Comparison of ENCODE assay signal across 12 mouse cellular contexts in genomic region chr7:133954111-133955091, GRCm38 (mm10).
DNase-seq lines count a peak whose midpoint lies in the region; ATAC-seq lines count a peak whose summit lies in the region.
"Had no signal": no experiment of that assay in that cellular context is flagged by ENCODE, and none has a peak within 500 bp of the region (broad histone marks: within the 10 kb centered on the region; RNA-seq: fewer than 3 reads in every experiment).

No protein-coding gene starts in this region.

- peaks cover 47% of the 10 kb centered on the region for H3K4me1 ChIP-seq in heart, embryonic 12.5 days (replicated peaks)
- peaks cover 13% of the 10 kb centered on the region for H3K4me1 ChIP-seq in lung, embryonic 16.5 days (replicated peaks; ENCODE audit: control insufficient read depth, insufficient read depth, low read length)
- 0 out of 2 replicates have a peak, but pooled peaks cover 4% of the 10 kb centered on the region for H3K4me1 ChIP-seq in stomach, embryonic 16.5 days (ENCODE audit: control insufficient read depth, insufficient read depth, low read length)
- no peaks in the 10 kb centered on the region for H3K4me1 ChIP-seq in midbrain, embryonic 11.5 days (ENCODE audit: control insufficient read depth, insufficient read depth, low read length)
- H3K4me1 ChIP-seq: megakaryocyte, embryonic 14.5 days had no signal

- H3K4me3 ChIP-seq in heart, embryonic 12.5 days = no peak overlapping the region
- no peak overlapping the region for H3K4me3 ChIP-seq in lung, embryonic 16.5 days (ENCODE audit: low read length)
- no peak overlapping the region for H3K4me3 ChIP-seq in stomach, embryonic 16.5 days (replicated peaks; ENCODE audit: low read length)
- no peak overlapping the region for H3K4me3 ChIP-seq in midbrain, embryonic 11.5 days (ENCODE audit: low read depth, low read length)
- H3K4me3 ChIP-seq: hindbrain, embryonic 12.5 days; megakaryocyte, embryonic 14.5 days had no signal

- 52% methylated on average over 9 of the region's 9 CpGs for WGBS in heart, embryonic 12.5 days
- WGBS in lung, embryonic 16.5 days = 39% methylated on average over 9 of the region's 9 CpGs
- WGBS in stomach, embryonic 16.5 days = 33% methylated on average over 9 of the region's 9 CpGs
- 62% methylated on average over 9 of the region's 9 CpGs for WGBS in midbrain, embryonic 11.5 days

- ATAC-seq in heart, embryonic 12.5 days (ENCODE audit: insufficient number of reproducible peaks, low FRiP score) = no peak
- ATAC-seq in lung, embryonic 16.5 days (ENCODE audit: low read depth) = peak; percentile 94
- peak; percentile 68; the same call in 1 of the 2 replicates for ATAC-seq in stomach, embryonic 16.5 days (ENCODE audit: insufficient read depth, low FRiP score)
- ATAC-seq in midbrain, embryonic 11.5 days (ENCODE audit: low FRiP score) = no peak
- ATAC-seq: forebrain, postnatal 0 days had no signal

- DNase-seq in heart, postnatal 10 days = peak; percentile 10 to 11
- no peak for DNase-seq in lung, adult 18-20 months
- DNase-seq in kidney, postnatal 25 days = peak; percentile 58 to 73
- no peak for DNase-seq in midbrain, embryonic 11.5 days (ENCODE audit: low spot score, missing footprints)
- DNase-seq: adrenal gland, postnatal 25 days; forebrain, postnatal 0 days; heart, adult 11 months had no signal

- intact Hi-C loops in heart, postnatal 10 days (cut with DNase I) = loop anchor here (5.0 kb wide), 1 partner anchor 393 kb away; no protein-coding TSS in a partner anchor

- H3K4me2 ChIP-seq in heart, embryonic 12.5 days = no peak overlapping the region
- H3K4me2 ChIP-seq in lung, embryonic 16.5 days (ENCODE audit: low read depth, low read length) = no peak overlapping the region
- H3K4me2 ChIP-seq in stomach, embryonic 16.5 days (ENCODE audit: low read depth, low read length) = no peak overlapping the region
- H3K4me2 ChIP-seq in midbrain, embryonic 11.5 days = no peak overlapping the region
- H3K4me2 ChIP-seq: hindbrain, embryonic 12.5 days had no signal

- H3K27me3 ChIP-seq in heart, embryonic 12.5 days (replicated peaks) = no peaks in the 10 kb centered on the region
- H3K27me3 ChIP-seq in lung, embryonic 16.5 days (ENCODE audit: control insufficient read depth, insufficient read depth, low read depth, low read length) = no peaks in the 10 kb centered on the region
- no peaks in the 10 kb centered on the region for H3K27me3 ChIP-seq in stomach, embryonic 16.5 days (ENCODE audit: control insufficient read depth, insufficient read depth, low read length)
- H3K27me3 ChIP-seq in midbrain, embryonic 11.5 days (ENCODE audit: control insufficient read depth, insufficient read depth, low read length) = no peaks in the 10 kb centered on the region
- H3K27me3 ChIP-seq: hindbrain, embryonic 12.5 days; megakaryocyte, embryonic 14.5 days had no signal

- no peak overlapping the region for H3K9ac ChIP-seq in heart, embryonic 12.5 days
- H3K9ac ChIP-seq in lung, embryonic 16.5 days (ENCODE audit: low read length) = no peak overlapping the region
- H3K9ac ChIP-seq in stomach, embryonic 16.5 days (ENCODE audit: low read length) = no peak overlapping the region
- H3K9ac ChIP-seq in midbrain, embryonic 11.5 days (ENCODE audit: low read length) = no peak overlapping the region
- H3K9ac ChIP-seq: forebrain, postnatal 0 days; hindbrain, embryonic 12.5 days had no signal

- no peak overlapping the region for H3K27ac ChIP-seq in heart, embryonic 12.5 days (ENCODE audit: poor library complexity, severe bottlenecking)
- peak overlapping the region; percentile 86 for H3K27ac ChIP-seq in lung, embryonic 16.5 days (ENCODE audit: low read length)
- H3K27ac ChIP-seq in stomach, embryonic 16.5 days (ENCODE audit: low read length) = peak overlapping the region; percentile 45
- H3K27ac ChIP-seq in midbrain, embryonic 11.5 days (ENCODE audit: low read depth, low read length) = no peak overlapping the region
- H3K27ac ChIP-seq: hindbrain, embryonic 12.5 days had no signal

- no peaks in the 10 kb centered on the region for H3K36me3 ChIP-seq in heart, embryonic 12.5 days
- no peaks in the 10 kb centered on the region for H3K36me3 ChIP-seq in lung, embryonic 16.5 days (ENCODE audit: control insufficient read depth, insufficient read depth, low read length)
- no peaks in the 10 kb centered on the region for H3K36me3 ChIP-seq in stomach, embryonic 16.5 days (ENCODE audit: control insufficient read depth, insufficient read depth, low read length)
- no peaks in the 10 kb centered on the region for H3K36me3 ChIP-seq in midbrain, embryonic 11.5 days (ENCODE audit: control insufficient read depth, insufficient read depth, low read length)
- H3K36me3 ChIP-seq: hindbrain, embryonic 12.5 days had no signal

- no peaks in the 10 kb centered on the region for H3K9me3 ChIP-seq in heart, embryonic 12.5 days (replicated peaks)
- no peaks in the 10 kb centered on the region for H3K9me3 ChIP-seq in lung, embryonic 16.5 days (ENCODE audit: control insufficient read depth, low read length)
- H3K9me3 ChIP-seq in stomach, embryonic 16.5 days (replicated peaks; ENCODE audit: control insufficient read depth, low read length) = no peaks in the 10 kb centered on the region
- no peaks in the 10 kb centered on the region for H3K9me3 ChIP-seq in midbrain, embryonic 11.5 days (ENCODE audit: control insufficient read depth, low read length)
- H3K9me3 ChIP-seq: hindbrain, embryonic 12.5 days had no signal

Comparison
In these comparisons a context has a peak if more than half of its experiments do, and no peak if none do; other contexts are left out.
1. DNase-seq: peak in heart, postnatal 10 days (2 of 2) and kidney, postnatal 25 days (2 of 2); none in lung, adult 18-20 months (0 of 2) and midbrain, embryonic 11.5 days (single experiment).
2. ATAC-seq: peak in lung, embryonic 16.5 days (single experiment) and stomach, embryonic 16.5 days (single experiment); none in heart, embryonic 12.5 days (single experiment) and midbrain, embryonic 11.5 days (single experiment).
3. H3K27ac ChIP-seq: peak in lung, embryonic 16.5 days (single experiment) and stomach, embryonic 16.5 days (single experiment); none in heart, embryonic 12.5 days (single experiment) and midbrain, embryonic 11.5 days (single experiment).